Mouse (Mus musculus): Measurements from ENCODE around the gene Olfr1507. TPM values are rescaled to one million over a fixed set of nuclear protein-coding genes. Genes with fewer than 3 reads are reported as not detected.

Gene Olfr1507
- polyA plus RNA-seq (2012) = not detected in 2 replicates

- TF ChIP-seq GATA1 (IDR thresholded peaks at IDR 0.05; ENCODE audit: low read length) = no peak
Measured at GRCm38 (mm10) chr14:52495516-52495915, at the start of gene Olfr1507. Olfr1507 (minus strand) TSS chr14:52495749.

GRCm38 (mm10) chr14:52533336-52533735, 37.8 kb upstream of the Olfr1507 start:
- TF ChIP-seq GATA1 (IDR thresholded peaks at IDR 0.05; ENCODE audit: low read length) = no peak

GRCm38 (mm10) chr14:52524952-52525351, 29.4 kb upstream of the Olfr1507 start:
- no peak for TF ChIP-seq GATA1 (IDR thresholded peaks at IDR 0.05; ENCODE audit: low read length)

- no peak for TF ChIP-seq GATA1 (IDR thresholded peaks at IDR 0.05; ENCODE audit: low read length)
Measured at GRCm38 (mm10) chr14:52467395-52467794, 28.2 kb downstream of the Olfr1507 start, which contains the start of gene Olfr1508. Olfr1508 (minus strand) TSS chr14:52467495.

GRCm38 (mm10) chr14:52465738-52466137, 29.8 kb downstream of the Olfr1507 start:
- no peak for TF ChIP-seq GATA1 (IDR thresholded peaks at IDR 0.05; ENCODE audit: low read length)

GRCm38 (mm10) chr14:52461928-52462327, 33.6 kb downstream of the Olfr1507 start:
- no peak for TF ChIP-seq GATA1 (IDR thresholded peaks at IDR 0.05; ENCODE audit: low read length)

GRCm38 (mm10) chr14:52451138-52451537, 44.4 kb downstream of the Olfr1507 start:
- peak; percentile 44 for TF ChIP-seq GATA1 (IDR thresholded peaks at IDR 0.05; ENCODE audit: low read length)

GRCm38 (mm10) chr14:52442690-52443089, 52.9 kb downstream of the Olfr1507 start, which contains the start of gene Olfr1509:
Olfr1509 (plus strand) TSS chr14:52442990.
- no peak for TF ChIP-seq GATA1 (IDR thresholded peaks at IDR 0.05; ENCODE audit: low read length)

Other genes starting within 250 kb of the Olfr1507 start
- 15.3 and 19.5 TPM in 2 replicates for gene Chd8, start 238.0 kb downstream of the Olfr1507 start, polyA plus RNA-seq (2012)
- gene Tox4, start 216.6 kb downstream of the Olfr1507 start, polyA plus RNA-seq (2012) = 40.4 and 52.5 TPM in 2 replicates
- 0.36 and 0.48 TPM in 2 replicates for gene Rab2b, start 216.2 kb downstream of the Olfr1507 start, polyA plus RNA-seq (2012)
- gene Mettl3, start 190.6 kb downstream of the Olfr1507 start, polyA plus RNA-seq (2012) = 10.4 and 13.1 TPM in 2 replicates
- 13.7 and 15.2 TPM in 2 replicates for gene Sall2, start 167.0 kb downstream of the Olfr1507 start, polyA plus RNA-seq (2012)
- gene Olfr1513, start 139.3 kb downstream of the Olfr1507 start, polyA plus RNA-seq (2012) = not detected in 2 replicates
- gene Olfr1512, start 116.6 kb downstream of the Olfr1507 start, polyA plus RNA-seq (2012) = not detected in 2 replicates
- not detected in 2 replicates for gene Olfr1511, start 98.4 kb downstream of the Olfr1507 start, polyA plus RNA-seq (2012)
- not detected in 2 replicates for gene Olfr1510, start 81.4 kb downstream of the Olfr1507 start, polyA plus RNA-seq (2012)
- gene Olfr1509, start 52.8 kb downstream of the Olfr1507 start, polyA plus RNA-seq (2012) = not detected in 2 replicates
- gene Olfr1508, start 28.3 kb downstream of the Olfr1507 start, polyA plus RNA-seq (2012) = not detected in 2 replicates